Mouse (Mus musculus) lung, adult 2 months (tissue): ENCODE measurements at regions not wholly inside any gene's neighbourhood (a gene's known extent, or its start where the extent isn't known, plus 50 kb on each side); places are given as distances from the start of the nearest gene placed in this dataset.
A peak's percentile ranks its signal among the peaks of the same experiment; 100 is the strongest.

Source experiments
- DNase-seq: peaks from one replicate; pipeline ENCODE4 v3.0.0; 2022
- H3K4me1 ChIP-seq: fragments of 200-500 bp; 2 replicates; pipeline ENCODE4 v1.6.1; 2011; ENCODE audit warnings: low read length; ENCODE audit not compliant: control insufficient read depth, insufficient read depth
- H3K4me3 ChIP-seq: fragments of 200-500 bp; replicated peaks from 2 replicates; pipeline ENCODE3; 2011; ENCODE audit warnings: low read depth, mild to moderate bottlenecking, control low read depth, low read length; ENCODE audit errors: extremely low read depth
- CTCF ChIP-seq: fragments of 200-500 bp; IDR thresholded peaks from 2 replicates; pipeline ENCODE4 v1.5.1; 2011; ENCODE audit warnings: mild to moderate bottlenecking, low read length, control low read depth; ENCODE audit not compliant: insufficient read depth
- POLR2A ChIP-seq: fragments of 200-500 bp; IDR thresholded peaks from 2 replicates; pipeline ENCODE4 v1.6.1; 2011; ENCODE audit warnings: low read depth, mild to moderate bottlenecking, control low read depth, low read length, borderline replicate concordance; ENCODE audit errors: extremely low read depth
- WGBS: fragments of 180-500 bp; shearing (Covaris S2); methylation state at CpG from one replicate; pipeline ENCODE4 v1.1.7; 2018; 5-methylcytosine and 5-hydroxymethylcytosine counted together

GRCm38 (mm10) chr13:102103161-102103560 lies 335.1 kb upstream of the Pik3r1 start:
- H3K4me1 ChIP-seq, result no peaks in the 10 kb centered on the region
- no peak for TF ChIP-seq CTCF
- TF ChIP-seq POLR2A, result no peak
- WGBS, result 42% methylated on average over 1 of the region's 1 CpGs
- DNase-seq, result peak; percentile 9
- H3K4me3 ChIP-seq, result no peak overlapping the region

DNA sequence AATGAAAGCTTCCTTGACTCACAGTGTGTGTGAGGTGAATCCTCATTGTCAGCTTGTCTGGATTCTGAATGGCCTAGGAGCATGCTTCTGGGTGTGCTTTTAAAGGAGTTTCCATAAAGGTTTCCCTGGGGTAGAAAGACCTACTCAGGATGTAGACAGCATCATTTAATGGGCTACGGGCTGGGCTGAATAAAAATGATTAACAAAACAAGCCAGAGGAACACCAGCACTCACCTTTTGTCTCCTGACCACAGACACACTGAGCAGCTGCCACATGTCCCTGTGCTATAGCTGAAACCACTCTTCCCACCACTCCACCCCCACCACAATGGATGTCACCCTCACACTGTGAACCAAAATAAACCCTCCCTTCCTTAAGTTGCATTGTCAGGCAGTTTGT lies 338.2 kb upstream of the Pik3r1 start:
- Histone ChIP-seq H3K4me1 (no peaks in the 10 kb centered on the region), H3K4me3 (no peak overlapping the region)
- no peak for DNase-seq
- TF ChIP-seq CTCF, result no peak
- no peak for TF ChIP-seq POLR2A
- WGBS, result 84% methylated on average over 1 of the region's 1 CpGs

GRCm38 (mm10) chr13:102108204-102108603 lies 340.2 kb upstream of the Pik3r1 start:
- WGBS, result 63% methylated on average over 1 of the region's 1 CpGs
- no peak for DNase-seq
- TF ChIP-seq POLR2A (no peak), CTCF (no peak)
- Histone ChIP-seq H3K4me3 (no peak overlapping the region), H3K4me1 (no peaks in the 10 kb centered on the region)

DNA sequence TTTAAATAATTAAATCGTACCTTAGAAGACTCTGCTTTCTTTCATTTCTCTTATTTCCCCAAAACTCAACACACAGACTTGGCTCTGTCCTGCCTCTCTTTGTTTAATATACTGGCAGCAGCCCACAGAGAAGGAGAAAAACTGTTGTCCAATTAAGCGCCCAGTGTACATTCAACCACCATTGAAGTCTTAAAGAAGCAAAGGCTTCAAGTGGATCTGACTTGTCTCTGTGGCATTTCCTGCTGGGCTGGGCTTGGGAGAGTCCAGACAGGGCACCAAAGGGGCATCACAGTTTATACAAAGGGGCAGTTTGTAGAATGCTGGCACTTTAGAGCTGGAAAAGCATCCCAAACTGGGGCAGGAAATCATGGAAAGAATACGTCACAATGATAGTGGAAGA lies 340.9 kb upstream of the Pik3r1 start:
- H3K4me1 ChIP-seq, result peaks cover 2% of the 10 kb centered on the region; the same call in 1 of the 2 replicates
- H3K4me3 ChIP-seq, result no peak overlapping the region
- WGBS, result 61% methylated on average over 3 of the region's 3 CpGs
- TF ChIP-seq CTCF (no peak), POLR2A (no peak)
- no peak for DNase-seq

GRCm38 (mm10) chr13:102113941-102114340 lies 345.9 kb upstream of the Pik3r1 start:
- Histone ChIP-seq H3K4me1 (peaks cover 2% of the 10 kb centered on the region; the same call in 1 of the 2 replicates), H3K4me3 (no peak overlapping the region)
- TF ChIP-seq CTCF (no peak), POLR2A (no peak)
- 59% methylated on average over 5 of the region's 5 CpGs for WGBS
- peak; percentile 40 for DNase-seq

- Histone ChIP-seq H3K4me3 (no peak overlapping the region), H3K4me1 (no peaks in the 10 kb centered on the region)
- TF ChIP-seq CTCF (no peak), POLR2A (no peak)
- 79% methylated on average over 6 of the region's 6 CpGs for WGBS
- DNase-seq, result no peak
These were observed 354.3 kb upstream of the Pik3r1 start for GRCm38 (mm10) chr13:102122341-102122740.

DNA sequence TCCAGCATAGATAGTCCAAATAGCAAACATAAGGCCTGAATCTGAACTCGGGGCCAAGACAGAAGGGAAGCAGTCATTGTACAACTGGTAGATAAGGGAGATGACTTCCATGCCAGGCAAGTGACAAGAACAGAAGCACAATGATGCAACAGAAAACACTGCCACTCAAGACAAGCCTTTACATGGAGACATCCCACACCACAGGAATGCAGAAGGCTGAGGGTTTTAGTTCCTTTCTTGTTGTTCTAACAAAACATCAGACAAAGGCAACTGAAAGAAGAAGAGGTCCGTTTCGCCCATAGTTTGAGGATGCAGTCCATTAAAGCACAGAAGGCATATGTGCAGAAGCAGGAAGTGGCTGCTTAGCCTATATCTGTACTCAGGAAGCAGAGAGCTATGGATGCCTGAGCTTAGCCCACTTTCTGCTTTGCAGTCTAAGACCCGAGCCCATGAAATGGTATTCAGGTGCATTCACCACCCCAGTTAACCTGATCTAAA lies 360.0 kb upstream of the Pik3r1 start:
- Histone ChIP-seq H3K4me1 (no peaks in the 10 kb centered on the region), H3K4me3 (no peak overlapping the region)
- no peak for TF ChIP-seq POLR2A
- no peak for TF ChIP-seq CTCF
- 56% methylated on average over 4 of the region's 4 CpGs for WGBS
- no peak for DNase-seq

- Histone ChIP-seq H3K4me1 (no peaks in the 10 kb centered on the region), H3K4me3 (no peak overlapping the region)
- WGBS, result 95% methylated on average over 2 of the region's 2 CpGs
- no peak for TF ChIP-seq POLR2A
- TF ChIP-seq CTCF, result no peak
- no peak for DNase-seq
These were observed 363.4 kb upstream of the Pik3r1 start for GRCm38 (mm10) chr13:102131459-102131858.

- no peak for TF ChIP-seq POLR2A
- TF ChIP-seq CTCF, result no peak
- no peak overlapping the region for H3K4me3 ChIP-seq
- no peaks in the 10 kb centered on the region for H3K4me1 ChIP-seq
- 87% methylated on average over 5 of the region's 5 CpGs for WGBS
- no peak for DNase-seq
These were observed 364.1 kb upstream of the Pik3r1 start for GRCm38 (mm10) chr13:102132154-102132553.

GRCm38 (mm10) chr13:102132696-102133095 lies 364.7 kb upstream of the Pik3r1 start:
- H3K4me1 ChIP-seq, result no peaks in the 10 kb centered on the region
- H3K4me3 ChIP-seq, result no peak overlapping the region
- DNase-seq, result no peak
- no peak for TF ChIP-seq POLR2A
- TF ChIP-seq CTCF, result no peak
- WGBS, result 55% methylated on average over 2 of the region's 2 CpGs

GRCm38 (mm10) chr13:102135210-102135609 lies 367.2 kb upstream of the Pik3r1 start:
- H3K4me1 ChIP-seq, result no peaks in the 10 kb centered on the region
- TF ChIP-seq CTCF, result no peak
- no peak for TF ChIP-seq POLR2A
- no peak for DNase-seq
- no peak overlapping the region for H3K4me3 ChIP-seq
